Mouse (Mus musculus): ENCODE measurements around the gene Mafb. TPM values are rescaled to one million over a fixed set of nuclear protein-coding genes. Genes with fewer than 3 reads are reported as not detected.

The Mafb gene
- total RNA-seq, 2 experiments from 2014 or later, result 11.2 to 13.1 TPM

DNA sequence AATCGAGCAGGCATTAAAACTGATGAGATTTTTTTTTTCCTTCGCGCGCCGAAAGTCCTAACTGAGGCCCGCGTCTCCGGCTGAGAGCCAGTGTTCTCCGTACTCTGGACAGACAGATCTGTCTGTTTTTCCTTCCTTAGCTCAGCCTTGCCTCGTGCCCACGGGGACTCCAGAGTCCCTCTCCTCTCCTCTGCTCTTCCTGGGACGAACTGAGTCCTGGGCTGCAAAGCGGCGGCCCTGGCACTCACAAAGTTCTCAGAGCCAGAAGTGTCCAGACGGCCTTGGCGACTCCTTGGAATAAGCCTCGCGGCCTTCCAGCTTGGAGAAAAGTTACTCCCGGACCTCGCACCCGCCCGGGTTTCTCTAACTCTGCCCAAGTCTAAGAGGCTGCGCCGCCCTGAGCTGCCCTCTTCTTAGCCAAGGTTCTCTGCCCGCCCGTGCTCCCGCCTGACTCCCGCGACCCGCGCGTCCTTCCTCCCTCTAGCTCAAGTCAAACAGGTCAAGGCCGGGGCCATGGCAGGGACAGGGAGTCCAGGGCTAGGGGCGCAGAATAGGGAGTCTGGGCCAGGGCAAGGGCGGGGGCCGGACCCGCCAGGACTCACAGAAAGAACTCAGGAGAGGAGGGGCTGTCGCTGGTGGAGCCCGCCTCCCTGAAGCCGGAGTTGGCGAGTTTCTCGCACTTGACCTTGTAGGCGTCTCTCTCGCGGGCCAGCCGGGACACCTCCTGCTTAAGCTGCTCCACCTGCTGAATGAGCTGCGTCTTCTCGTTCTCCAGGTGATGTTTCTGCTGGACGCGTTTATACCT lies 1.6 kb downstream of the Mafb start:
- intact Hi-C loops (cut with DNase I), result loop anchor here (5.0 to 10.0 kb wide), 3 partner anchors 303 to 1451 kb away; no protein-coding TSS in a partner anchor
- DNase-seq (ENCODE audit: low spot score), result peak; percentile 33

DNA sequence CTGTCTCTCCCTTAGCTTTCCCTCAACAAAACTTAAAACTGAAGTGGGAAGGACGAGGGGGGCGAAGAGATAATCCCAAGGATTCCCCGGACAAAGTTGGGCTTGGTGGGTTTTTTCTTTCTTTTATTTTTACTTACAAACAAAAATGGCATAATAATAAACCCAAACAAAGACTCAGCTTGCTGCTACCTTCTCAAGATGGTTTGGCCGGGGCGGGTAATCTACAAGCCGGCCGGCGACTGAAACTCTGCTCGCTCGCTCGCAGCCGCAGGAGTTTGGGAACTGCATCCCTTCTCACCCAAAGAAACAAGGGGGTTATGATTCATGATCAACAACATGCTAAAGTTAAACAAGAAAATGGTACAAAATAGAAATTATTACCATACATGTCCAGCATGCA lies 2.2 kb downstream of the Mafb start:
- DNase-seq (ENCODE audit: low spot score), result no peak
- intact Hi-C loops (cut with DNase I), result loop anchor here (5.0 to 10.0 kb wide), 3 partner anchors 302 to 1450 kb away; no protein-coding TSS in a partner anchor

- no peak for DNase-seq (ENCODE audit: low spot score)
- intact Hi-C loops (cut with DNase I), result loop anchor here (10.0 kb wide), 1 partner anchor 1449 kb away; no protein-coding TSS in a partner anchor
Measured at GRCm38 (mm10) chr2:160364128-160364650, 2.7 kb downstream of the Mafb start.

DNA sequence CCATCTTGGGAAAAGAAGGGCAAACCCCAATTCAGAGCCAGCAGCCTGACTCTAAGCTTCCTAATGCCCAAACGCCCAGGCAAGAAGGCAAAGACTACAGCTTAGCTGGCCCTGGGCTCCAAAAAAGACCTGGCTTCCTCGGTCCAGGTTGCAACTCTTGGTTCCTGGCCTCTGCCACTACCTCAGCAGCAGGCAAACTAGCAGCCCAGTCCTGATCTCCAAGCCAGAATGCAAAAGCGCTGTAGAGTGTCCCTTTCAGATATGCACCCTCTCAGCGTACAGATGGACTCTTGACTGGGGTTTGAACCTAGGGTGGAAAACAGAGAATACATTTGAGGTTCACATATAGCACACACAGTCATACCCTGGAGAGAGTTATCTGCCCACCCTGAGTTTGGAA lies 3.7 kb downstream of the Mafb start:
- no peak for DNase-seq (ENCODE audit: low spot score)
- intact Hi-C loops (cut with DNase I), result loop anchor here (10.0 kb wide), 1 partner anchor 1448 kb away; no protein-coding TSS in a partner anchor

GRCm38 (mm10) chr2:160361442-160362121 lies 5.3 kb downstream of the Mafb start:
- intact Hi-C loops (cut with DNase I), result loop anchor here (10.0 kb wide), 1 partner anchor 1447 kb away; no protein-coding TSS in a partner anchor
- DNase-seq (ENCODE audit: low spot score), result no peak

DNA sequence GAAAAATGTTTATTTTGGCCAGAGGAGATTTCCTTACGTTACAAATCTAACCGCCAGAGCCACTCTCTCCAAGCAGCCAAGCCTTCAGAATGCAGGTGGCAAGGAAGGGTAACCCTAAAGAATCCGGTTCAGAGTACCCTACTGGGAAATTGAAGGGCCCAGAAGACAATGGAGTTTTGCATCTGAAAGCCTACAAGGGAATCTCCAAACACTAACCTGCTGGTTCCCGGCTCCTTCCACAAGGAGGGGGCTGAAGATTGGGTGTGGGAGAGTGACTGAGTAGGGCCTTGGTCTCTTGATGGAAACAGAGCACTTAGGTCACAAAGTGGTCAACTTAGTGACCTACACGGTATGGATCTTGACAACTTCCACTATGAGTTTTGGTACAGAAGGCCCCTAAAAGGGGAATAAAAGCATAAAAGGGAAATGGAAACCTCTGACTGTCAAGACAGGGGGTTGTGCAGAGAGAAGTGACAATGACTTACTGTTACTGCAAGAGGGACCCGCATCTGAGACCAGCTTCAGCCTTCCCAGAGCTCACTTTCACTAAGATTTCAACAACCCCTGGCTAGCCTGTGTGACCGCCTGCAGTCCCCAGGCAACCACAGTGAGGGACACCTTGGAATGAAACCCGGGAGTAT lies 6.5 kb downstream of the Mafb start:
- intact Hi-C loops (cut with DNase I), result loop anchor here (10.0 kb wide), 1 partner anchor 1446 kb away; no protein-coding TSS in a partner anchor
- DNase-seq (ENCODE audit: low spot score), result no peak

GRCm38 (mm10) chr2:160358896-160359295 lies 8.0 kb downstream of the Mafb start:
- DNase-seq (ENCODE audit: low spot score), result no peak
- intact Hi-C loops (cut with DNase I), result no loop called here

GRCm38 (mm10) chr2:160357442-160357841 lies 9.4 kb downstream of the Mafb start:
- DNase-seq (ENCODE audit: low spot score), result no peak
- intact Hi-C loops (cut with DNase I), result no loop called here

DNA sequence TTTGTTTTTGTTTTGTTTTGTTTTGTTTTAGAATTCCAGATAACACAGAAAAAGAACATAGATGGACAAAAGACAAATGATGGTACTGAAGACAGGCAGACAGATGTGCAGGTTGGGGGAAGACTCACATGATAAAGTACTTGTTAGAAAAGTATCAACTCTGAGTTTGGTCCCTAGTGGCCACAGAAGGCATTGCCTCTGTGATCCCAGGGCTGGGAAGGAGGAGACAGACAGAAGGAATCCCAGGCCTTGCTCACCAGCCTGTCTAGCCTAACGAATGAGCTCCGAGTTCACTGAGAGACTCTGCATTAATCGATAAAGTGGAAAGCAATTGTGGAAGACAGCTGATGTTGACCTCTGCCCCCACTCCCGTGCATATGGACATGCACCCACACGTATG lies 10.7 kb downstream of the Mafb start:
- intact Hi-C loops (cut with DNase I), result no loop called here
- DNase-seq (ENCODE audit: low spot score), result no peak

DNA sequence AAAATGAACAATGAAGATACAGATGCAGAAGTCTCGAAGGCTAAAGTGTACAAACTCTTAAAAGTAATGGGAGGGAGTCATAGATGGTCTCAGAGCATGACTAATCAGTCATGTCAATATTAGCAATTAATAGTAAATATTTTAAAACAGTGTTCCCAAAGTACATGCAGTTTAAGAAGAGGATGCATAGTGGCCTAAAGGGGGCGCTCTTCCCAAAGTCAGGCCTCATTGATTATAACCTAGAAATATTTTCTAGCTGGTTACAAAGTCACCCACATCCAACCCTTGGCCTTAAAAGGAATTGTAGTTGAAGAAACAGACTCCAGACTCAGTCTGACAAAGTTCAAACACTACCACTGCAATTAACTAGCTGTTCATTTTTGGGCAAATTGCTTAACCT lies 12.5 kb downstream of the Mafb start:
- no peak for DNase-seq (ENCODE audit: low spot score)
- intact Hi-C loops (cut with DNase I), result no loop called here

GRCm38 (mm10) chr2:160353581-160353980 lies 13.3 kb downstream of the Mafb start:
- intact Hi-C loops (cut with DNase I), result no loop called here

DNA sequence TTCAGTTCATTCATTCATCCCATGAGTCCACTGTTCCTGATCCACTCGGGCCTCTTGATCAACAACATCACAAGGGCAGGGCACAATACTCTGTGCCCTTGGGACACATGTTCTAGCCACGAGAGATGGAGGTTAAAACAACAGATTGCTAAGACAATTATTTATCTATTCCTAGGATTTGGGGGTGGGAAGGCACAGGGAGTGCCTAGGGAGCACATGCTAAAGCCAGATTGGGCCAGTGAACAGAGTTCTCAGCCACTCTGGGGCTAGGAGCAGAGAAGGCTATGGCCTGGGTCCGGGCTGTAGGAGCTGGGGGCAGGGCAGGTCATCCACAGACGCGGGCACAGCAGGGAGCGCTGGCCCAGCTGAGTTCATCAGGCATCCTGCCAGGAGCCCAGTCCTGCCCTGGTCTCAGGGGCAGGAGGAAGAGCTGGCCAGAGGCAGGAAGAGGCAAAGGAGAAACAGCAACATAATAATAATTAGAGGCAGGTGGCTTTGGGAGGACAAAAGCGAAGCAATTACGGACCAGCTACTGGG lies 15.8 kb downstream of the Mafb start:
- no peak for DNase-seq (ENCODE audit: low spot score)
- intact Hi-C loops (cut with DNase I), result no loop called here

More at GRCm38 (mm10) chr2:160353581-160353980, 13.3 kb downstream of the Mafb start:
- no peak for DNase-seq (ENCODE audit: low spot score)

GRCm38 (mm10) chr2:160349578-160349977 lies 17.3 kb downstream of the Mafb start:
- intact Hi-C loops (cut with DNase I), result no loop called here
- DNase-seq (ENCODE audit: low spot score), result no peak

DNA sequence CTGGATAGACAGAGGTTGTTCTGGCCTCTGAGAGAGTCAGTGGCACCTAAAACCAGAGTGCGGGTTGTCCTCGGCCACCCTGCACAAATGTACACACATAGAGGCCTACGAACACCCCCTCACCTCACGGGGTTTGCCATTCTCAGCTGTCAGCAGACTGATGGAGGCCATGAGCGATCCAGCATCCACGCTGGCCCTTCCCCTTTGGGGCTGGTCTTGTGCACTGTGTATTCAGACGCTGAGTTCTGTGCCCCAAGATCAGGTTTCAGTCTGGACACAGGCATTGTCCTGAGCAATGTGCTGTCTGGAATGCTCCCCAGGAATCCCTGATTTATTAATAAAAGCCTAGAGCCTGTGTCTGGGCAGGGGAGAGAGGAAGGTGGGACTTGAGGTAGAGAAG lies 18.1 kb downstream of the Mafb start:
- DNase-seq (ENCODE audit: low spot score), result no peak
- intact Hi-C loops (cut with DNase I), result no loop called here

GRCm38 (mm10) chr2:160348072-160348604 lies 18.7 kb downstream of the Mafb start:
- intact Hi-C loops (cut with DNase I), result no loop called here
- DNase-seq (ENCODE audit: low spot score), result no peak

DNA sequence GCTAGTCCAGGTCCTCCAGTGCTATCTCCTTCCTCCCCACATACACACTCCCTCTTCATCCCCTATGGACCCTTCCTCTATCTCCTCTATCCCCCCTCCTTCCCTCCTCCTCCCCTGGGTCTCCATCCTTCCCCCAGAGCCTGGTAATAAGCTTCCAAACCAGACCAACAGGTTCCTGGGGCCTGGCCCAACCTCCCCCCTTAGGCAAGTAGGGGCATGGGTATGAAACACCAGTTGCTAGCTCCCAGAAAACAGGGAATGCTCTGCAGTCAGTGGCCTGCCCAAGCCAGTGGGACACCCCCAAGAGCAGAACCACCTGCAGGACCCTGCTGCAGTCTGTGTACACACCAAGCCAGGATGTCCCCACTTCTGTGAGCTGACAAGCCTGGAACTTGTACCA lies 21.2 kb downstream of the Mafb start:
- intact Hi-C loops (cut with DNase I), result no loop called here
- DNase-seq (ENCODE audit: low spot score), result no peak

DNA sequence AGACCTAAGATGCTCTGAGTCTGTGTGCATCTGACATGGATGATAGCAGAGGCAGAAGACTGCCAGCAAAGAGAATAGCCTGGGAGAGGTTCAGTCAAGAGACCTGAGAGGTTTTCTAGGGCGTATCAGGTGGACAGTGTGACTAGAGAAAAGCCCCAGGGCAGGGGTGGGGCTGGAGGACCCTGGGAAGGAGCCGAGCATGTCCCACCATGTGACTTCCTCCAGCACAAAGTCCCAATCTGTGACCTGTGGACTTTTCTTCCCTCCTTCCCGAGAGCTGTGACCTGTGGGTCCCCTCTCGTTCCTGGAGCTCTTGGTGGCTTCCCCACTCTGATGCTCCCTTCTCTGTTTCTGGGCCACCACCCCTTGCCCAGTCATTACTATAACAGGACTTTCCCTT lies 26.7 kb downstream of the Mafb start:
- no peak for DNase-seq (ENCODE audit: low spot score)
- intact Hi-C loops (cut with DNase I), result no loop called here

DNA sequence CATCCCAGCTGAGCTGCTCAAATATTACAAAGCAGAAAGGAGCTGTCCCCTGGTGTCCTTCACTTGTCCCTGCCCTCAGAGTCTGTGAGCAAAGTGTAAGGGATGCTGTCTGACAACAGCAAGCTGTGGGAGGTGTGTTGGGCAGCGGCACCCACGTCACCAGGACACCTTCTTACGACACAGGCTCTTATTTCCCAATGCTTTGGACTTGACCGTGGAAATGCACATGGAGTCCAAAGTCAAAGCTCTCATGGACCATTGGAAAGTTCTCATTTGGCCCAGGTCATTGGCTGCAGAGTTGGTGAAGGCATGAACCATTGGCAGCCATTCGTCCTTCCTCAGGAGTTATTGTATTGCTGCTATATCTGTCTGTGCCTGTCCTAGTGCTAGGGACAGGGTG lies 27.3 kb downstream of the Mafb start:
- intact Hi-C loops (cut with DNase I), result no loop called here
- DNase-seq (ENCODE audit: low spot score), result no peak

DNA sequence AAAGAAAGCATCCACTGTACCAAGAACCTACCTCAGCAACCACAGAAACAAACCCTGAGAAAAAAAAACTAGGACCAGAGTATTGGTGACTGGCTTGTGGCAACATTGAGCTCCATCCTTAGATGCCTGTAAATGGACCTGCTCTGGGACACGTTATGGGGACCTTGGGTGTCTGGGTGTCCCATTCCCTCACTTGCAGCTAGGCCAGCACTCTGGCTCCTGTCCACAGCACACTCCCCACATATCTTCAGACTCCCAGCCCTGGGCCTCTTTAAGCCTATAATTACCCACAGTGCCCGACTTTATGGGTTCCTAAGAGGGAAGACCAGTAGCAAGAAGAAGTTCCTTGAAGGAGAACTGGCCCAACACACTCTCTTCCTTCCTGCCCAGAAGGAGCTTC lies 30.8 kb downstream of the Mafb start:
- intact Hi-C loops (cut with DNase I), result no loop called here
- DNase-seq (ENCODE audit: low spot score), result no peak

GRCm38 (mm10) chr2:160335043-160335442 lies 31.8 kb downstream of the Mafb start:
- intact Hi-C loops (cut with DNase I), result no loop called here
- DNase-seq (ENCODE audit: low spot score), result no peak
